Mouse (Mus musculus) heart, adult 8-10 months (tissue): ENCODE data around the gene Ak4. TPM values are rescaled to one million over a fixed set of nuclear protein-coding genes. Genes with fewer than 3 reads are reported as not detected.

Source experiments
- DNase-seq: peaks from one replicate; pipeline ENCODE4 v3.0.0; 2022; ENCODE audit warnings: low spot score
- total RNA-seq, 4 experiments: library from RNA; stranded (reverse); gene quantifications; 2 replicates each; pipeline ENCODE4 v1.2.4; 2022

Gene Ak4
- total RNA-seq, 4 experiments from 2014 or later, result 28.8 to 57.2 (median 40.5) TPM

GRCm38 (mm10) chr4:101511768-101512521 lies 92.9 kb downstream of the Ak4 start:
- DNase-seq, result no peak

GRCm38 (mm10) chr4:101513251-101513650 lies 94.2 kb downstream of the Ak4 start:
- no peak for DNase-seq

DNA sequence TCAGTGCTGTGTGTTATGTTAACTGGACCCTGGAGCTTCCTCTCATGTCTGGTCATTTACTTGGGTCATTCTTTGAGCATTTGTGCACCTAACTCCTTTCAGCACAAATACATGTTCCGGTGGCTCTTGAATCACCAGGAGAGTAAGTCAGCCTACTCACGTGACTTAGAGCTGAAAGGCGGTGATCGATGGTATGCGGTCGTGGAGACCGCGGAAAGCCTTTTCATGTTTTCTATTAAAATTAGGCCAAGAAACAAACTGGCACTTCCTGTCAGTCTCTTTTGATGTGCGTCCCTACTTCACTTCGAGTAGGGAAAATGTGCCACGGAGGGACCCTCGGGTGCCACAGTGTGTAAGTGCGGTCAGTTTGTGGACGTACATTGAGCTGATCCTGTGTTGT lies 96.8 kb downstream of the Ak4 start:
- DNase-seq, result no peak

Other genes with a start within 250 kb of the Ak4 start
- gene Jak1, start 154.0 kb upstream of the Ak4 start, total RNA-seq, result 100 to 1,000 TPM in 1 of 4 experiments, 10 to 100 TPM in 3; 80.9 to 106 (median 90.0) TPM
- gene Dnajc6, start 77.4 kb downstream of the Ak4 start, total RNA-seq, result under 1 TPM; 0.32 to 0.87 (median 0.61) TPM
- 10 to 100 TPM; 24.6 to 30.6 (median 25.8) TPM for gene Leprot, start 228.4 kb downstream of the Ak4 start, total RNA-seq